Mouse (Mus musculus): ENCODE results near the gene Ppcdc.

Ppcdc gene

GRCm38 (mm10) chr9:57439522-57440295 is at the start of gene Ppcdc:
Gene Ppcdc (minus strand): TSS chr9:57440124.
- ATAC-seq (ENCODE audit: insufficient number of reproducible peaks, low FRiP score, low TSS enrichment): peak; percentile 98

GRCm38 (mm10) chr9:57487807-57488206 is 47.9 kb upstream of the Ppcdc start:
- no peak for ATAC-seq (ENCODE audit: insufficient number of reproducible peaks, low FRiP score, low TSS enrichment)

GRCm38 (mm10) chr9:57485774-57486173 is 45.9 kb upstream of the Ppcdc start:
- peak; percentile 61; the same call in 1 of the 2 replicates for ATAC-seq (ENCODE audit: insufficient number of reproducible peaks, low FRiP score, low TSS enrichment)

GRCm38 (mm10) chr9:57468914-57469313 is 29.0 kb upstream of the Ppcdc start:
- no peak for ATAC-seq (ENCODE audit: insufficient number of reproducible peaks, low FRiP score, low TSS enrichment)

- peak; percentile 92 for ATAC-seq (ENCODE audit: insufficient number of reproducible peaks, low FRiP score, low TSS enrichment)
Measured at GRCm38 (mm10) chr9:57467896-57468549, 28.1 kb upstream of the Ppcdc start, which contains the start of gene Scamp5. Gene Scamp5 (minus strand): TSS chr9:57468060.

- peak; percentile 58 for ATAC-seq (ENCODE audit: insufficient number of reproducible peaks, low FRiP score, low TSS enrichment)
Measured at GRCm38 (mm10) chr9:57467271-57467771, 27.4 kb upstream of the Ppcdc start.

- no peak for ATAC-seq (ENCODE audit: insufficient number of reproducible peaks, low FRiP score, low TSS enrichment)
Measured at GRCm38 (mm10) chr9:57466101-57466500, 26.2 kb upstream of the Ppcdc start.

GRCm38 (mm10) chr9:57462866-57463265 is 22.9 kb upstream of the Ppcdc start:
- ATAC-seq (ENCODE audit: insufficient number of reproducible peaks, low FRiP score, low TSS enrichment): no peak

- ATAC-seq (ENCODE audit: insufficient number of reproducible peaks, low FRiP score, low TSS enrichment): no peak
Measured at GRCm38 (mm10) chr9:57459707-57460106, 19.8 kb upstream of the Ppcdc start.

GRCm38 (mm10) chr9:57453516-57453915 is 13.6 kb upstream of the Ppcdc start:
- ATAC-seq (ENCODE audit: insufficient number of reproducible peaks, low FRiP score, low TSS enrichment): no peak

GRCm38 (mm10) chr9:57452624-57453462 is 12.9 kb upstream of the Ppcdc start:
- no peak for ATAC-seq (ENCODE audit: insufficient number of reproducible peaks, low FRiP score, low TSS enrichment)

- ATAC-seq (ENCODE audit: insufficient number of reproducible peaks, low FRiP score, low TSS enrichment): no peak
Measured at GRCm38 (mm10) chr9:57449715-57450114, 9.8 kb upstream of the Ppcdc start.

- ATAC-seq (ENCODE audit: insufficient number of reproducible peaks, low FRiP score, low TSS enrichment): no peak
Measured at GRCm38 (mm10) chr9:57440620-57441019, 696 bp upstream of the Ppcdc start.

- ATAC-seq (ENCODE audit: insufficient number of reproducible peaks, low FRiP score, low TSS enrichment): no peak
Measured at GRCm38 (mm10) chr9:57439083-57439482, 841 bp downstream of the Ppcdc start.

- no peak for ATAC-seq (ENCODE audit: insufficient number of reproducible peaks, low FRiP score, low TSS enrichment)
Measured at GRCm38 (mm10) chr9:57437896-57438614, 1.9 kb downstream of the Ppcdc start.

GRCm38 (mm10) chr9:57436166-57436565 is 3.8 kb downstream of the Ppcdc start:
- no peak for ATAC-seq (ENCODE audit: insufficient number of reproducible peaks, low FRiP score, low TSS enrichment)

GRCm38 (mm10) chr9:57434405-57435165 is 5.3 kb downstream of the Ppcdc start:
- no peak for ATAC-seq (ENCODE audit: insufficient number of reproducible peaks, low FRiP score, low TSS enrichment)

GRCm38 (mm10) chr9:57433097-57434032 is 6.6 kb downstream of the Ppcdc start:
- peak; percentile 62 for ATAC-seq (ENCODE audit: insufficient number of reproducible peaks, low FRiP score, low TSS enrichment)

All from cerebellum, adult (tissue).